Mouse (Mus musculus) cortical plate, adult 2 months (tissue): ENCODE measurements at regions not wholly inside any gene's neighbourhood (a gene's known extent, or its start where the extent isn't known, plus 50 kb on each side); places are given as distances from the start of the nearest gene placed in this dataset.

Experiments
- H3K27ac ChIP-seq: fragments of 200-500 bp; 2 replicates; pipeline ENCODE4 v1.5.1; 2012; ENCODE audit warnings: low read length, control low read depth, inconsistent platforms; ENCODE audit not compliant: insufficient read depth
- H3K4me1 ChIP-seq: fragments of 200-500 bp; 2 replicates; pipeline ENCODE4 v1.6.1; 2011; ENCODE audit warnings: low read length; ENCODE audit not compliant: control insufficient read depth, insufficient read depth
- H3K4me3 ChIP-seq: fragments of 200-500 bp; 2 replicates; pipeline ENCODE4 v1.5.1; 2011; ENCODE audit warnings: mild to moderate bottlenecking, low read length, control low read depth; ENCODE audit not compliant: insufficient read depth
- CTCF ChIP-seq: fragments of 200-500 bp; IDR thresholded peaks from 2 replicates; pipeline ENCODE4 v1.5.1; 2011; ENCODE audit warnings: mild to moderate bottlenecking, control low read depth, low read length; ENCODE audit not compliant: insufficient read depth; ENCODE audit errors: extremely low read depth
- POLR2A ChIP-seq: fragments of 200-500 bp; IDR thresholded peaks from 2 replicates; pipeline ENCODE4 v1.6.1; 2011; ENCODE audit warnings: mild to moderate bottlenecking, low read length, control low read depth; ENCODE audit not compliant: insufficient read depth; ENCODE audit errors: extremely low read depth

DNA sequence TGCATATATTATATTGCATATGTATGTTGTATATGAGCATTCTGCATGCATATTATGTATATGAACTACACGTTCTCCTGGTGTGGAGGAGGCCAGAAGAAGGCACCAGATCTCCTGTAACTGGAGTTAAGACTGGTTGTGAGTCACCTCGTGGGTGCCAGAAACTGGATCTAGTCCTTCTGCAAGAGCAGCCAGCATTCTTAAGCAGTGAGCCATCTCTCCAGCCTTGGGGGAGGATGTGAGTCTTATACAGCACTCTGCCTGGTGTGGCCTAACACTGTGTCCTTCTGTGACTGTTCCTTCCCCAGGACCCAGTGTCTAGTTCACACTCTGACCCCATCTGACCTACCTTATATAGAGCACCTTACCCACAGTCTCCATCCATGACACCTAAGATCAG lies 121.6 kb downstream of the Gm26897 start:
- Histone ChIP-seq H3K4me3 (no peak overlapping the region), H3K4me1 (no peaks in the 10 kb centered on the region), H3K27ac (no peak overlapping the region)
- no peak for TF ChIP-seq POLR2A
- TF ChIP-seq CTCF: no peak

DNA sequence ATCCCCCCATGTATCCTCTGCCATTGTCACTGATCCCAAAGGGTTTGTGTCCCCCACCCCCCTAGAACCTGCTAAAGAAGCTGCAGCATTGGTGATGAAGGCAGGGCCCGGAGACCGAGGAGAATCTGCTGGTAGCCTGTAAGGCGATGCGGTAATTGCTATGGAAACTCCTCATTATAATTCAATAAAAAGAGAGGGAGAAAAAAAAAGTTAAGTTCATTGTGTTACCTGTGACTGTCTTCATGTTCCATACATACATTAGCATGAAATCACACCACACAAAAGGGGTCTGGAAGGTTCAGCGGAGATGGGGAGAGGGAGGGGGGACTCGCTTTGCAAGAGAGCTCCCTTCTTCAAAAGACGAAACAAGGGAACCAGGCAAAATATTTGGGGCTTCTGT lies 123.5 kb downstream of the Gm26897 start:
- no peak overlapping the region for H3K27ac ChIP-seq

DNA sequence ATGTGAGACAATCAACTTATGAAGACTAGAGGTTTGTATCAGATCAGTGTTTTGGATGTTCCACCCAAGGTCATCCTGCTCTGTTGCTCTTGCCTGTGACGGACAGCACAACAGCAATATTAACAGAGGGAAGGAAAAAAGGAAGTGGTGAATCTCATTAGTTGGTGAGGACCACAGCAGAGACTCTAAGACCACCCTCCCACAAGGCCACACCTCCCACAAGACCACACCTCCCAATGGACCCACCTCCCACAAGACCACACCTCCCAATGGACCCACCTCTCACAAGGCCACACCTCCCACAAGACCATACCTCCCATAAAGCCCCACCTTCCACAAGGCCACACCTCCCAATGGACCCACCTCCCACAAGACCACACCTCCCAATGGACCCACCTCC lies 126.7 kb downstream of the Gm26897 start:
- H3K4me1 ChIP-seq: no peaks in the 10 kb centered on the region
- no peak overlapping the region for H3K27ac ChIP-seq
- no peak overlapping the region for H3K4me3 ChIP-seq
- no peak for TF ChIP-seq CTCF
- TF ChIP-seq POLR2A: no peak

More for the DNA sequence above, 123.5 kb downstream of the Gm26897 start:
- TF ChIP-seq POLR2A: no peak
- TF ChIP-seq CTCF: no peak
- no peak overlapping the region for H3K4me3 ChIP-seq
- no peaks in the 10 kb centered on the region for H3K4me1 ChIP-seq

DNA sequence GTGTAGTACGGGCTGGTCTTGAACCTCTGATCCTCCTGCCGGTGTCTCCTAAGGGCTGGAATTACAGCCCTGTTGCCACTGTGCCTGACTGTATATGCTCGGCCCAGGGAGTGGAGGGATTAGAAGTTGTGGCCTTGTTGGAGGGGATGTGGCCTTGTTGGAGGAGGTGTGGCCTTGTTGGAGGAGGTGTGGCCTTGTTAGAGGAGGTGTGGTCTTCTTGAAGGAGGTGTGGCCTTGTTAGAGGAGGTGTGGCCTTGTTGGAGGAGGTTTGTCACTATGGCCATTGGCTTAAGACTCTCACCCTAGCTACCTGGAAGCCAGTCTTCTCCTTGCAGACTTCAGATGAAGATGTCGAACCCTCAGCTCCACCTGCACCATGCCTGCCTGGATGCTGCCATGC lies 128.6 kb downstream of the Gm26897 start:
- Histone ChIP-seq H3K4me1 (no peaks in the 10 kb centered on the region), H3K27ac (no peak overlapping the region), H3K4me3 (no peak overlapping the region)
- TF ChIP-seq POLR2A (no peak), CTCF (no peak)

DNA sequence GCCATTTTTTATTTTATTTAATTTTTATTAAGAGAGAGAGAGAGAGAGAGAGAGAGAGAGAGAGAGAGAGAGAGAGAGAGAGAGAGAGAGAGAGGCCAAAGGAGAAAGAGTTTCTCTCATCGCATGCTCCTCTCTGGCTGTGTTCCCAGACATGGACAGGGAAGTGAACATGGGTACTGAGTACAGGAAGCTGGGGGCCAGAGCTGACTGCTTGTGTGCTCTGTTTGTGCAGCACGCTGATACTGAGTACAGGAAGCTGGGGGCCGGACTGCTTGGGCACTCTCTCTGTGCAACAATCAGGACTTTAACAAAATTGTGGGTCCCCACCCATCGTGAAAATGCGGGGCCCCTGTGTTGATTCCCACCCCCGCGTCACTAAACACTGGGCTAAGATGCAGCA lies 130.2 kb downstream of the Gm26897 start:
- Histone ChIP-seq H3K4me3 (no peak overlapping the region), H3K27ac (no peak overlapping the region), H3K4me1 (no peaks in the 10 kb centered on the region)
- TF ChIP-seq POLR2A: no peak
- no peak for TF ChIP-seq CTCF

DNA sequence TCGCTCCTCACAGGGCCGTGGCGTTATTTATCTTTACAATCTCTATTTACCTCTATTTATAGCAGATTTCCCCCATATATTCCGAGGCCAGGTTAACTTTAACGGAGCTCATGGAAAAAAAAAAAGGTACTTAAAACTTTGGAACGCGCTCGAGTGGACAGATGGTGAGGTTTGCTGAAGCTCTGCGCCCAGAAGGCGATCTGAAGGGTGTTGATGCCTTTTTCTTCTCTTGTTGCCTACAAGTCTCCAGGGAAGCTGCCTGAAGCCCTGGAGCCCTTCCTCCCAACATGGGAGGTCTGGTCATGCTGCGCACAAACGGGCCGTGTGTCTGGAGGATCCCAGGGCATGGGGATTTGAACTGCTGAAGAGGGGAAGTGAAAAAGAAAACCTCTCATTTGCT lies 130.9 kb downstream of the Gm26897 start:
- Histone ChIP-seq H3K4me1 (no peaks in the 10 kb centered on the region), H3K27ac (no peak overlapping the region), H3K4me3 (no peak overlapping the region)
- TF ChIP-seq POLR2A (no peak), CTCF (no peak)

DNA sequence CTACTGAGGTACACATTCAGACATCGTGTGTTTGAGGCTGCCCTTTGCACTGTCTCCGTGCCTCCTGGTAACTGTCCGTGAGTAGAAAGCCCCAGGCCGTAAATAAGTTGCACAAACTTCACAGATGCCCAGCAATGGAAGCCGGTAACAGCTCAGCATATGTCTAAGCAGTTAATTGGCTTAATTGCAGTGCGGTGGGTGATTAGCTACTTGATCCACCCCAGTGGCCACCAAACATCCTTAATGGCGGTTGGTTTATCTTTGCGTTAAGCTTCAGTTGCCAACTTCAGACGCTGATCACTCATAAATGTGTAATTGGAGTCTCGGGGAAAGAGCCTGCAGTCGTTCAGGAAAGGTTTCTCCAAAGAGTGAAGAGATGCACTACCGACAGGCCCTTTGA lies 135.3 kb downstream of the Gm26897 start:
- no peak overlapping the region for H3K27ac ChIP-seq
- no peak overlapping the region for H3K4me3 ChIP-seq
- no peaks in the 10 kb centered on the region for H3K4me1 ChIP-seq
- TF ChIP-seq POLR2A (no peak), CTCF (no peak)

DNA sequence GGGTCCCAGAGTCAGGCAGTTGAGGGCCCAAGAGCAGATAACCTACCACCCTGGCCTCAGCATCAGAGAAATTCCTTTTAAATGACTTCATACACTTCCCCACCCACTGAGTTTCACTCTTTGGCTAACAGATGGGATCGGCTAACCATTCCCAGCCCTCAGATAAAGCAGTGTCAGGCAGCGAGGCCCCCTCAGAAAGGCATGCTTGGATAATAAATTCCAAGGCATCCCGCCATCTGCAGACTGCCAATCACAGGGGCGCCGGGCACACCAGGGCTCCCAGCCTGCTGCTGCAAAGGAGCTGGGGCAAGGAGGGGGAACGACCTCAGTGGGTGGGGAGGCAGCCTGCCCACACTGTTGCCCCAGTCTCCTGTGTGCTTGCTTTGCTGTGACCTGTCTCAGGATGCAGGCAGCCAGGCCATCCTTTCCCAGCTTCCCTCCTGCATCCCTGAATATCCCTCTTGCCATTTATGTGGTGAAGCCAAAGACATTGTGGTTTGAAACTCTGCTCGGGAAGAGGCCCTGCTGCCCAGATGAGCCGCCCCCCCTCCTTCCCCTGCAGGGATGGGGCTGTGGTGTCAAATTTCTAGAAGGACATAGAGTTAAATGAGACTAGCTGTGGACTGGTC lies 143.6 kb downstream of the Gm26897 start:
- Histone ChIP-seq H3K4me1 (no peaks in the 10 kb centered on the region), H3K4me3 (no peak overlapping the region), H3K27ac (no peak overlapping the region)
- TF ChIP-seq CTCF: no peak
- no peak for TF ChIP-seq POLR2A

DNA sequence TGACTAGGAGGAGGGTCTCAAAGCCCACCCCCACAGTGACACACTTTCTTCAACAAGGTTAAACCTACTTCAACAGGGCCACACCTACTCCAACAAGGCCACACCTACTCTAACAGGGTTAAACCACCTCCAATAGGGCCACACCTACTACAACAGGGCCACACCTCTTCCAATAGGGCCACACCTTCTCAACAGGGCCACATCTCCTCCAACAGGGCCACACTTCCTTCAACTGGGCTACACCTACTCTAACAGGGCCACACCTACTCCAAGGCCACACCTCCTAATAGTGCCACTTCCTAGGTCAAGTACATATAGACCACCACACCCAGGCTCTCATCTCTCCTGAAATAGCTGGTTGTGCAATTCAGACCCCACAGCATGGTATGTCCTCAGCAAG lies 145.3 kb downstream of the Gm26897 start:
- Histone ChIP-seq H3K4me1 (no peaks in the 10 kb centered on the region), H3K27ac (no peak overlapping the region), H3K4me3 (no peak overlapping the region)
- no peak for TF ChIP-seq CTCF
- TF ChIP-seq POLR2A: no peak

DNA sequence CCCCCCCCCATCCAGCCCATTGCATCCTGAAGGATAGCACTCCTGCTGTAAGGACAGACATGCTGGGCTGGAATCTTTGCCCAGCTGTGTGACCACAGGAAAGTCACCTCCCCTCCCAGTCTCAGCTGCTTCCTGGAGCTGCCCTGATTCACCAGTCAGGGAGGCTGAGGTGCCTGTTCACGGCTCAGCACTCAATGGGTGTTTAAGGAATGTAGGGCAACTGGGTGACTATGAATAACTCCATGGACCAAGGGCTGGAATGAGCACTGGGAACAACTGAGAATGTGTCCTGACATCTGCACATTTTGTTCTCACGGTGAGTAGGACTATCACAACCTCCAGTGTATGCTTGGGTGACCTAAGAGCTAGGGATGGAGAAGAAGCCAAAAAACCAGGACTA lies 146.5 kb downstream of the Gm26897 start:
- Histone ChIP-seq H3K4me3 (no peak overlapping the region), H3K4me1 (no peaks in the 10 kb centered on the region), H3K27ac (no peak overlapping the region)
- TF ChIP-seq CTCF: no peak
- TF ChIP-seq POLR2A: no peak

DNA sequence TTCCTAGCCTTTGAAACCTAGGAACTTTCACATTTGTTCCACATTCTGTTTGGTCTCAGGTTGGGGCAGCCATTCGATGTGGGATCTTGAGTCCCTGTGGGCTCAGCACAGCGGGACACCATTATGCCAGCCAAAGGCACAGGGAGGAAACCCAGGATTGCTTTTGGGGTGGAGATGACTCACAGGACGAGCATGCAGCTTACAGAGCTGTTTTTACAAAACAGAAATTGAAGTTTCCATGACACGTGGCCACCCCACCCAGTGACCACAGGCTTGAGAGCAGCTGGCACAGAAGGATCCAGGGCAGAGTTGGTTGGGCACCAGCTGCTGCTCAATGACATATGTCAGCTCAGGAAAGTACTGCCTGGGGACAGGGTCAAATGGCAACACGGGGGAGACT lies 147.8 kb downstream of the Gm26897 start:
- no peak overlapping the region for H3K4me3 ChIP-seq
- H3K27ac ChIP-seq: no peak overlapping the region
- no peaks in the 10 kb centered on the region for H3K4me1 ChIP-seq
- TF ChIP-seq POLR2A (no peak), CTCF (no peak)

DNA sequence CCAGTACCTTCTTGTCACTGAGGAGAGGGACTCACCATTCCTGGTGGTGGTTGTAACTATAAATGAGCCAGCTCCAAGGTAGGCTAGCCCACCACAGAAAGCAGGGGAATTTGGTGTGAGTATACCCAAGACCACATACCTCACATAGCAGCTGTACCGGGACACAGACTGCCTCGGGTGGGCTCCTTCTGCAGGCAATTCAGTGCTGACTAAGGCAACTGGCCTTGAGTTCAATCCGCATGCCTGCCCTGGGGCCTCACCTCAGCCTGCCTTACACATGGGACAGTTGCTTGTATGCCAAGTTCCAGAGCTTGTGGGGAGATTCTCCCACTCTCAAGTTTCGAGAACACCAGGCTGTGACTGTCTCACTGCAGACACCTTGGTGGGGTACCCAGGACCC lies 153.6 kb downstream of the Gm26897 start:
- Histone ChIP-seq H3K27ac (no peak overlapping the region), H3K4me1 (peaks cover 3% of the 10 kb centered on the region; the same call in 1 of the 2 replicates), H3K4me3 (no peak overlapping the region)
- TF ChIP-seq CTCF: no peak
- no peak for TF ChIP-seq POLR2A
